Mouse (Mus musculus) frontal cortex, adult (tissue): Measurements from ENCODE around the gene Cd27.
A peak's percentile ranks its signal among the peaks of the same experiment; 100 is the strongest.

Source experiments
- ATAC-seq: cut with Nextera tagmentation; 2 replicates; pipeline ENCODE4 v1.9.2; 2017; ENCODE audit warnings: mild to moderate bottlenecking, moderate library complexity, mixed read lengths; ENCODE audit not compliant: low TSS enrichment

Cd27 gene

GRCm38 (mm10) chr6:125244551-125244950, 7.7 kb upstream of the Cd27 start:
- no peak for ATAC-seq

GRCm38 (mm10) chr6:125241566-125241965, 4.8 kb upstream of the Cd27 start:
- no peak for ATAC-seq

- no peak for ATAC-seq
Measured at GRCm38 (mm10) chr6:125240617-125241016, 3.8 kb upstream of the Cd27 start.

GRCm38 (mm10) chr6:125239547-125239946, 2.7 kb upstream of the Cd27 start:
- ATAC-seq, result no peak

- ATAC-seq, result no peak
Measured at GRCm38 (mm10) chr6:125238396-125238795, 1.6 kb upstream of the Cd27 start.

GRCm38 (mm10) chr6:125237421-125237820, 611 bp upstream of the Cd27 start:
- peak; percentile 85 for ATAC-seq

GRCm38 (mm10) chr6:125236341-125236740, 469 bp downstream of the Cd27 start:
- no peak for ATAC-seq

GRCm38 (mm10) chr6:125234520-125234828, 2.3 kb downstream of the Cd27 start:
- no peak for ATAC-seq

- ATAC-seq, result no peak
Measured at GRCm38 (mm10) chr6:125233816-125234519, 2.8 kb downstream of the Cd27 start.

- no peak for ATAC-seq
Measured at GRCm38 (mm10) chr6:125232516-125232915, 4.3 kb downstream of the Cd27 start.

- no peak for ATAC-seq
Measured at GRCm38 (mm10) chr6:125232045-125232437, 4.8 kb downstream of the Cd27 start.

- peak; percentile 61 for ATAC-seq
Measured at GRCm38 (mm10) chr6:125231117-125232044, 5.4 kb downstream of the Cd27 start, which contains the start of gene Tapbpl. Tapbpl (minus strand) TSS chr6:125231860.

- ATAC-seq, result no peak
Measured at GRCm38 (mm10) chr6:125230571-125230970, 6.2 kb downstream of the Cd27 start.

- ATAC-seq, result peak; percentile 75
Measured at GRCm38 (mm10) chr6:125225518-125226115, 11.2 kb downstream of the Cd27 start.

- no peak for ATAC-seq
Measured at GRCm38 (mm10) chr6:125222577-125222976, 14.2 kb downstream of the Cd27 start.

GRCm38 (mm10) chr6:125222146-125222545, 14.7 kb downstream of the Cd27 start:
- no peak for ATAC-seq

- ATAC-seq, result no peak
Measured at GRCm38 (mm10) chr6:125221115-125221745, 15.6 kb downstream of the Cd27 start.

GRCm38 (mm10) chr6:125218963-125219362, 17.8 kb downstream of the Cd27 start:
- no peak for ATAC-seq

- no peak for ATAC-seq
Measured at GRCm38 (mm10) chr6:125217899-125218298, 18.9 kb downstream of the Cd27 start.

- no peak for ATAC-seq
Measured at GRCm38 (mm10) chr6:125216898-125217297, 19.9 kb downstream of the Cd27 start.

- peak; percentile 89 for ATAC-seq
Measured at GRCm38 (mm10) chr6:125215148-125215954, 21.5 kb downstream of the Cd27 start, which contains the start of gene Vamp1. Vamp1 (plus strand) TSS chr6:125215551.
